Mouse (Mus musculus): ENCODE results near the gene Lrp2. TPM values are rescaled to one million over a fixed set of nuclear protein-coding genes. Genes with fewer than 3 reads are reported as not detected.

The Lrp2 gene
- total RNA-seq (2021): under 1 TPM in 1 of 2 experiments, not detected in 1; 0.09 TPM

GRCm38 (mm10) chr2:69585886-69586398 is at the start of gene Lrp2:
TSS of gene Lrp2 (minus strand) at chr2:69586065.
- peak; percentile 10 to 16 for DNase-seq (ENCODE audit: low spot score in 2 of 2)
- intact Hi-C loops (cut with DNase I): no loop called here

- intact Hi-C loops (cut with DNase I): no loop called here
- peak in 1 of 2 experiments; percentile 13 for DNase-seq (ENCODE audit: low spot score in 2 of 2)
Observed at GRCm38 (mm10) chr2:69635064-69635701, 49.3 kb upstream of the Lrp2 start.

- intact Hi-C loops (cut with DNase I): no loop called here
- no peak for DNase-seq (ENCODE audit: low spot score in 2 of 2)
Observed at GRCm38 (mm10) chr2:69631449-69631848, 45.6 kb upstream of the Lrp2 start.

- DNase-seq (ENCODE audit: low spot score in 2 of 2): no peak
- intact Hi-C loops (cut with DNase I): no loop called here
Observed at GRCm38 (mm10) chr2:69630792-69631191, 44.9 kb upstream of the Lrp2 start.

- DNase-seq (ENCODE audit: low spot score in 2 of 2): no peak
- intact Hi-C loops (cut with DNase I): no loop called here
Observed at GRCm38 (mm10) chr2:69629914-69630313, 44.0 kb upstream of the Lrp2 start.

DNA sequence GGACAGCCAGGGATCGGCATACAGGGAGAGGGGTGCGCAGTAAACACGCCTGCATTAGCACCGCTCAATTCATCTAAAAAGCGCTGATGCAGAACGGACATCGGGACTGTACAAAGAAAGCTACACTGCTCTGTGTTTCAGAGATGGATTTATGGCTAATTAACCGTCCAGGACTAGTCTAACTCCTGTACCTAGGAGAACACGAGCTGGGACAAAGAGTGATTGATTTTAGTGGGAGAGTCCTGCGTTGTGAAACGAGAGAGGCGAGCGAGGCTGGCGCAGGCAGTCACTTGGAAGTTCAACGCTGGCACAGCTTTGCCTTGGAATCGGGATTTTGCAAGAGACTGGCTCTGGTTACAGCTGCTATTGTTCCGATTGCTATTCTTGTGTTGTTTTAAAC is 43.4 kb upstream of the Lrp2 start:
- intact Hi-C loops (cut with DNase I): no loop called here
- no peak for DNase-seq (ENCODE audit: low spot score in 2 of 2)

- no peak for DNase-seq (ENCODE audit: low spot score in 2 of 2)
- intact Hi-C loops (cut with DNase I): no loop called here
Observed at GRCm38 (mm10) chr2:69619286-69619685, 33.4 kb upstream of the Lrp2 start.

GRCm38 (mm10) chr2:69618336-69618735 is 32.5 kb upstream of the Lrp2 start:
- intact Hi-C loops (cut with DNase I): no loop called here
- DNase-seq (ENCODE audit: low spot score in 2 of 2): no peak

DNA sequence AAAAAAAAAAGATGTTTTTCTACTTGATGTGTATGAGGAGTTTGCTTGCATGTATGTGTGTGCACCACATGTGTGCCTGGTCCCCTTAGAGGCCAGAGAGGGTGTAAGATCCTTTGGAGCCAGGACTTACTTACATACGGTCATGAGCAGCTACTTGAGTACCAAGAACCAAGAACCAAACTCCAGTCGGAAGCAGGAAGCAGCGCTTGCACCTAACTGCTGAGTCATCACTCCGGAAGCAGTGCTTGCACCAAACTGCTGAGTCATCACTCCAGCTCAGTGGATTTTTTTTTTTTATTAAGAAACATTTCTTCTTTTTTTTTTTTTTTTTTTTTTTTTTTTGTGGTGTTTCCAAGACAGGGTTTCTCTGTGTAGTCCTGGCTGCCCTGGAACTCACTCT is 27.4 kb upstream of the Lrp2 start:
- DNase-seq (ENCODE audit: low spot score in 2 of 2): no peak
- intact Hi-C loops (cut with DNase I): no loop called here

DNA sequence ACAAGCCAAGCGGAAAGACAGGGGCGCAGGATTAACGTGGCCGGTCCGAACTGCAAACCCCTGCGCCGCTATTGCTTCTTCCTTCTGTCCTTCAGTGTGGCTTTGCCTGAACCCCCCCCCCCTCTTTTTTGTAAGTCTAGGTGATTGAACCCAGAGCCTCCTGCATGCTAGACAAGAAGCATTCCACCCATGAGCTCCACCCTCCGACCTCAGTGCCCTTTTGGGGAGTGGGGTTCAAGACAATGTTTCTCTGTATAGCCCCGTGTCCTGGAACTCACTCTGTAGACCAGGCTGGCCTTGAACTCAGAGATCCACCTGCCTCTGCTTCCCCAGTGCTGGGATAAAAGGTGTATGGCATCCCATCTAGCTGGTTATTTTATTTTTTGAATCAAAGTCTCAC is 26.9 kb upstream of the Lrp2 start:
- intact Hi-C loops (cut with DNase I): no loop called here

DNA sequence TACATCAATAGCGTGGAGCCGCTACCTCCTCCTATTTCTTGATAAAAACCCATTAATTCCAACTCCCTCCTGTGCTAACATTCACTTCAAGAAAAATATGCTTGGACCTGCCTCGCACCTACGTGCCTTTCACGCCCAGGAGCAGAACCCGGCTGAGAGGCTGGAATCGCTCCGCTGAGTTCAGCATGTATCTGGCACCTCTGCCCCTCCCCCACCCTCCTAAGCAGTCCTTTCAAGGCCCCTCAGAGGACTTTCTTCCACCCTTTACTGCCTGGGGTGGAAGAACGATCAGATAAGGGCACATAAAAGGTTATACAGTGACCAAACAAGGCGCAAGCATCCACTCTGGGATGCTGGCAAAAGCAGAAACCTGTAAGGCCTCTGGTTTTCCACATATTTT is 26.4 kb upstream of the Lrp2 start:
- intact Hi-C loops (cut with DNase I): no loop called here
- DNase-seq (ENCODE audit: low spot score in 2 of 2): no peak

More for the DNA sequence above, 26.9 kb upstream of the Lrp2 start:
- no peak for DNase-seq (ENCODE audit: low spot score in 2 of 2)

GRCm38 (mm10) chr2:69606621-69607020 is 20.8 kb upstream of the Lrp2 start:
- intact Hi-C loops (cut with DNase I): no loop called here
- DNase-seq (ENCODE audit: low spot score in 2 of 2): no peak

DNA sequence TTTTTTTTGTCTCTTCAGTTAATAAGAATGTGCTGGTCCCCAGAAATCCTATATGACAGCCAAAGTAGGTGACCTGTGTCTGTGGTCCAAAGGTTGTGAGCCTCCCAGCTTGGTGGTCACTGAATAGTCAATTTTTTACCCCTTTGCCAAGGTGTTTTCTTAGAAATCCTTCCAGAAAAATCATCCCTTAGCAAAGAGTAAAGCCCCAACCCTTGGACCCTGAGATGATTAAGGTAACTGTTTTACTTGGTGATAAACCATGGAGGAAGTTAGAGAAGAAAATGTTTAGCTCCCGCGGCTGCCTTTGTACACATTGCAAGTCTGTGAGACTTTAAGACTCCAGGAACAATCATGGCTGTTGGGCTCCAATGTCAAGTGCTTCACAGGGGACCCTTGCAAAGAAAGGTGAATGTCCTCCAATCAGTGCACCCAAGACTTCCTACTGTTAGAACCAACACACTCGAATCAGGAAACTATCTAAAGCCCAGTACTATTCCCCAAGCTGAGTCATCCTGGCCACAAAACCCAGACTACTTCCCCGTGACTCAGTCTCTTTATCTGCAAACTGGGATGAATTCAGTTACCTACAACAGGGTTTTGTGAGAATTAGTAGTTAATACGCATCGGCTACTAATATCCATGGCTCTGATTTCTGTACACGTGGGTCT is 18.0 kb upstream of the Lrp2 start:
- intact Hi-C loops (cut with DNase I): no loop called here
- no peak for DNase-seq (ENCODE audit: low spot score in 2 of 2)

GRCm38 (mm10) chr2:69593168-69593567 is 7.3 kb upstream of the Lrp2 start:
- DNase-seq (ENCODE audit: low spot score in 2 of 2): no peak
- intact Hi-C loops (cut with DNase I): no loop called here

GRCm38 (mm10) chr2:69592536-69592935 is 6.7 kb upstream of the Lrp2 start:
- DNase-seq (ENCODE audit: low spot score in 2 of 2): no peak
- intact Hi-C loops (cut with DNase I): no loop called here

DNA sequence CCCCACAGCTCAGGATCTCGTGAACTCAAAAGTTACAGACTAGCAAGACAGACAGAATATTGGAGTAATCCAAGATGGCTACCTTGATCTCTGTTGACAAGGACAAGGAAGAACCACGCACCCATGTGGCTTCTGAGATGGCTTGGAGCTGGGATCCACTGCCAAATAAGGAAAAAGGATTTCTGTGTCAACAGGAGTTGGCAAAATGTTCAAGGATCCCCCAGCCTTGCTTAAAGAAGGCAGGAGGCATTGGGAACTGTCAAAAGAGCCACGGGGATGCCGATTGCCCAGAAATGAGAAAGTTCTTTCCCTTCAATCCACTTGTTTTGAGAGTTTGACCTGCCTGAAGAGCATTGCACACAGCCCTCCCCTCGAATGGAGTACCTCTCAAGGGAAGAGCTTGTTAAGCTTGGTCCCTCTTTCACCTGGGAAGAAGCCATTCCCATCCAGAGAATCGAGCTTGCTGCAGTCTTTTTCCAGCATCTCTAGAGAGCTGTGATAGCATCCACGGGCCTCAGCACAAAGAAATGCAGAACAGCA is 6.2 kb upstream of the Lrp2 start:
- DNase-seq (ENCODE audit: low spot score in 2 of 2): no peak
- intact Hi-C loops (cut with DNase I): no loop called here

DNA sequence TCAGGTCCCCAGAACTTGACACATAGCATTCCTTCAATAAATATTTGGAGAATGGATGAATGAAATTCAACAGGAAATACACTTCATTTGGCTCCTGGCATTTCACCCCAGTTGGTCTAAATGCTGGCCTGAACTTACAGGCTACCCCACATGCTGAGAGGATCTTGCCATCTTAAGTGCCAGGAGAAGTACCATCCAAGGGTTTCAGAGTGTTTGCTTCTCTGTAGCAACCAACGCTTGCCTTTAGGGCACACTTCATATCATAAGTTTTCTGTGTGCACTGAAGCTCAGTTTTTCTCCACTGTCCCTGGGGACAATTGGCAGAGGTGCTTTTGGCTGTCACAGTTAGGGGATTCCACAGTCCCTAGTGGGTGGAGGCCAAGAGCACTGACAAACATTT is 4.7 kb upstream of the Lrp2 start:
- DNase-seq (ENCODE audit: low spot score in 2 of 2): no peak
- intact Hi-C loops (cut with DNase I): no loop called here

DNA sequence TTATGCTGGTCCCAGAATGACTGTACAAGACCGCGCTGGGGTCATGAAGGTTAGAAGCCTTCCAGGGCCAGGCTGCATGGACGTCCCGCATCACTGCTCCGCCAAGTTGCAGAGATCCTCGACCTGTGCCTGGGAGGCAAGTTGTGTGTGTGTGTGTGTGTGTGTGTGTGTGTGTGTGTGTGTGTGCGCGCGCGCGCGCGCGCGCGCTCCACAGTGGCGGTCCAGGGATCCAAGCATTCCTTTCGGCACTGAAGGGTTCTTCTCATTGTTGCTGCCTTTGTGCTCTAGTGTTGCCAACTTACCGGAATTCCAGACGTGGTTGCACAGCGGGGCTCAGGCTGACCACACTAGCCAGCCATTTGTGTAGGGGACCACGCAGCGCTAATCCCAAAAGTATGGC is 2.0 kb upstream of the Lrp2 start:
- intact Hi-C loops (cut with DNase I): no loop called here
- no peak for DNase-seq (ENCODE audit: low spot score in 2 of 2)

- intact Hi-C loops (cut with DNase I): no loop called here
- no peak for DNase-seq (ENCODE audit: low spot score in 2 of 2)
Observed at GRCm38 (mm10) chr2:69586821-69587728, 1.2 kb upstream of the Lrp2 start.

Measured in left cerebral cortex, postnatal 36 days (tissue).